Mouse (Mus musculus) erythroblast, adult 5-6 weeks (primary cell): Measurements from ENCODE around the gene Syt7. TPM values are rescaled to one million over a fixed set of nuclear protein-coding genes. Genes with fewer than 3 reads are reported as not detected.

Experiments
- ATAC-seq: replicated peaks from 2 replicates; pipeline ENCODE4 v1.8.0; 2016; ENCODE audit warnings: moderate number of reproducible peaks, mild to moderate bottlenecking, moderate TSS enrichment, inconsistent platforms; ENCODE audit not compliant: poor library complexity, low FRiP score, severe bottlenecking
- total RNA-seq, 2 experiments: library from RNA; stranded (forward) in 1 of 2; stranded (reverse) in 1 of 2; fragments of 150-400 nt in 1 of 2; fragments of 200-764, 138-1000 nt in 1 of 2; gene quantifications; 2 replicates each; pipeline versions ENCODE4 v1.2.3 to v1.2.4; 2015 to 2017; ENCODE audit warnings: low replicate concordance in 2 of 2

Syt7 gene
- total RNA-seq, 2 experiments from 2014 or later, result not detected

GRCm38 (mm10) chr19:10449708-10450107 lies 60.8 kb downstream of the Syt7 start:
- ATAC-seq, result peak; percentile 61; the same call in 1 of the 2 replicates

DNA sequence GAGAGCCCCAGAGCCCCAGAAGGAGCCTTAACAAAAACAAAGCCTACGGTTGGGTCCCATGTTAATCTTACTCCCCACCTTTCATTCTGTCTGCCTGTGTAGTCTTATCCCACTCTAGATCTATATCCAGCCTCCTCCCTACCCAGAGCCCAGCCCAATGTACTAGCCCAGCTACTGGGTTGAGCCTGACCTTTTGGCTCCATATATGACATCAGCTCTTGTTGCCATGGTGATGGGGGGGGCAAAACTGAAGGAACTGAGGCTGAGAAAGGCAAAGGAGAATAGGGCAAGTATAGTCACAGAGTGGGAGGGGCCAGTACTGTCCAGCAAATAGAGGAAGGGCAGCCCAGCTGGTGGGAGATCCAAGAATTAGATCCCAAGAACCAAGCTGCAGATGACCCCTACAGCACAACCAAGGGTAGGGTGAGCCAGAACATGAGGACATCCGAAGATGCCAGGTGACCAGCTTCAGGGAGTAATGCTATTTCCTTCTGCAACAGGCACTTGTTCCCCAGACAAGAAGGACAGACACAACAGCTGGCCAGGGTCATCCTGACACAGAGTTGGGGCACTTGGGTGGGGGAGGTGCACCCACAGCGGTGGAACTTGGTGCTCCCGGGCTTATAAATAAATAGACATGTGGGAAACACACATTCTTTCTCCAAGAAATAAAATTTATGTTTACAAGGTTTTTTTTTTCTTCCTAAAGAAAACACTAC lies 66.0 kb downstream of the Syt7 start:
- no peak for ATAC-seq

DNA sequence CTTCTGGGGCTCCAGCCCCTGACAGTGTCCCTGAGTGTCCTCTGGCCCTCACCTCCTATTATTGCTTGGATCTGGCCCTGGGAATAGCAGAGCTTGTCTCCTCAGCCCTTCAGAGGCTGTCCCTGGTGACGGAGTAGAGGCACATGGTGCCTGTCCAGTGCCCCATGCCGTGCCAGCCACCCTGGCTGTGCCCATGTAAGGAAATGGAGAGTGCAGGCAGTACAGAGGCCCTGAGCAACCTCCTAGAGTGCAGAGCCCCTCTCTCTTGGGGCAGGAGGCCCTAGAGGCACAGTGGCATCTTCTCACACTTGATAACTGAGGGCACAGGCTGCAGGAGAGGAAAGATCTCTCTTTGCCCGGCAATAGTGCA lies 66.5 kb downstream of the Syt7 start:
- ATAC-seq, result no peak

- no peak for ATAC-seq
Observed at GRCm38 (mm10) chr19:10456752-10457483, 68.0 kb downstream of the Syt7 start, which contains the start of gene Lrrc10b. TSS of gene Lrrc10b (minus strand) at chr19:10457473.

- no peak for ATAC-seq
Observed at GRCm38 (mm10) chr19:10457484-10457800, 68.6 kb downstream of the Syt7 start.

DNA sequence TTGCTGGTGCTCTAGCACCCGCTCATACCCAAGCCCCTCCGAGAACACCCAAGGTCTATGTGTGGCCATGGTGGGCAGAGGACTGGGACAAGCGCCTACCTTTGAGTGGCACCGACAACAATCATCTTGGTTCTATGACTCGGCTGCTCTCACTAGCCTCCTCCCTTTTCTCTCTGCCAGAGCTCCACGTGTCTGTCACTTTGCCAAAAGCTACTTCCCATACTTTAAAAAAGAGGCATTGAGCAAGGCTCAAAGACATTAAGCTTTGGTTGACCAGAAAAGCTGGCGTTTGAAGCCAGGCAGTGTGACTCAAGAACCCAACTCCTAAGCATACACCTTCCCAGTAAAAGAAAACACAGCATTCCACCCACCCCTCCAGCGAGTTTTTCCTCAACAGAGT lies 69.2 kb downstream of the Syt7 start:
- ATAC-seq, result no peak

DNA sequence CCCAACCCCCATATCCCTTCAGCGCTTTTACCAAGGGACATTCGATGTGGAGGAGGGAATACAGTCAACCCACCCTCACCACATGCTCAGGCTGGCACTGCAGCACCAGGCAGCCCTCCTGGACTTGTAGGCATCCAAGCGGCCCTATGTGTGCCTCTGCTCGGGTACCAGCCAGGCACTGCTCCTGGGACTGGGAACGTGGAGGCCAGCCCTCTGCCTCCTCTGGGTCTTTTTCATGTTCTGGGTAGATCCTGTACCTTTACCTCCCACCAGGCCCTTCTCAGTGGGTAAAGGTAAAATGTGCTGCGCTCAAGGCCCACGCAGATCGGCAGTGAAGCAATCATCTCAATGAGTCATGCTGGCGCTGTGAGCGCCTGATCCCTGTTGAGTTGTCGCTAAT lies 71.0 kb downstream of the Syt7 start:
- ATAC-seq, result no peak

- no peak for ATAC-seq
Observed at GRCm38 (mm10) chr19:10461584-10461983, 72.7 kb downstream of the Syt7 start.

DNA sequence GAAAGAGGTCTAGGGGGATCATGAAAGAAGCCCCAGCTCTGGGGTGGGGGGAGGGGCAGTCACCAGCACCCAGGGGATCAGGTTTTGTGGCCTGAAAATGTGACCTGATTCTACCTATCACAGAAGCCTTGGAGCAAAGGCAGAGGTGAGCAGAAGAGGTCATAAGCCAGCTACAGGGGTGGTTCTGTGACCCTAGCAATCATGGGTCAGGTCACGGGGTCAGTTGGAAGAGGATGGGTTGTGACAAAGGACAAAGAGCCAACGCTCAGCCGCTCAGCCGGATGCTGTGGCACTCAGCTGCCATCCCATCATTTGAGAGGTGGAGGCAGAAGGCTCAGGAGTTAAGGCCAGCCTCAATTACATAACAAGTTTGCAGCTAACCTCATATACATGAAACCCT lies 75.5 kb downstream of the Syt7 start:
- no peak for ATAC-seq

DNA sequence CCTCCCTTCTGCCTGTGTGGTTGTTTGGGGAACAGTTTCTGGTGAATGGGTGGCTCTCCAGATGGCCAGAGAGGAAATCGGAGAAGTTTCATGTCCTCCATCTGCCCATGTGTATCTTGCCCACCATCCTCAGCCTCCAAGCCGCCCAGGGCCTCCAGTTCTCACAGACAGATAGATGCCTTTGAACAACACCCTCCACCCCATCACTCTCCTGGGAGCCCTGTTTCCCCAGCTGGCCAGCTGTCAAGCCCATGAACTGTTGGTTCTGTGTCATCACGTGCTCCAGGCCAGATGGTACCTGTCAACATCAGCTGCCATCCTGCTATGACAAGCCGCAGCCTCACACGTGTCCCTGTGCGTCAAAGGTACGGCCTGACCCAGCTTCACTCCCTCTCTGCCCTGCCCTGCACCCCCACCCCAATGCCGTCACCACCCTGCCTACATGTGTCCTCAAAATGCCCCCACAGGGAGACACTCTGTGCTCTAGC lies 80.3 kb downstream of the Syt7 start:
- ATAC-seq, result no peak

- ATAC-seq, result no peak
Observed at GRCm38 (mm10) chr19:10472958-10473357, 84.1 kb downstream of the Syt7 start.

DNA sequence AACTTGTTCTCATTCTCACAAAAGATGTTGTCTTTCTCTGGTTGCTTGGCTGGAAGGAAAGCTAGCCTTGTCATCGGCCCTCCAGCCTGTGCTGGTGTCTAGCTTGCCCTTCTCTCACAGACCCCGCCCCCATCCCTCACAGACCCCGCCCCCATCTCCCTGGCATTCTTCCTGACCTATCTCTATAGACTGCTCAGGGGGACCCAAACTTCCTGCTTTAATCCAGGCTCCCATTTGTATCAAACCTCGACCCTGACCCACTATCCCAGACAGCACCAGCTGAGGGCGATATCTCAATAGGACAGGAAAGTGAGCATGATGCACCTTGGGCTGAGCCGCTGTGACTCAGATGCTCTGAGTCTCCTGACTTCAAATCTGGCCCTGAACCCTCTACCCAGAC lies 84.9 kb downstream of the Syt7 start:
- no peak for ATAC-seq

GRCm38 (mm10) chr19:10479541-10479940 lies 90.7 kb downstream of the Syt7 start:
- ATAC-seq, result no peak

DNA sequence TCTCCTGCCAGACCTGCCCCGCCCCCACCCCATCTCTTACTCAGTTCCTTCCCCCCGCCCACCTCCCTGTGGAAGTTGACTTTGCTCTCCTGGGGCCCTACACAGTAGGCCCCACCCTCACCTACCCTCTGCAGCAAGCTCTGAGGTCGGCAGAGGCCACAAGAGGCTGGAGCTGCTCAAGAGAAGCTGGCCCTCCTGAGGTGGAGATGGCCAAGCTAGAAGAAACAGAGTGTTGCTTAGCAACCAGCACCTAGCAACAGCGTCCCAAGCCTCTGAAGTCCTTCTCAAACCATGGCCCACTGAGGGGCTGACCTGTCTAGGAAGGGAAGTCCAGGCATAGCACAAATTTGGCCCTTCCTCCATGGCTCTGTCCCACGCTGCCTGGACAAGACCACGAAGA lies 93.8 kb downstream of the Syt7 start, which contains the start of gene Ppp1r32:
Gene Ppp1r32, minus strand, starts transcription at position 226 of the 400 bp plus-strand sequence.
- ATAC-seq, result no peak

DNA sequence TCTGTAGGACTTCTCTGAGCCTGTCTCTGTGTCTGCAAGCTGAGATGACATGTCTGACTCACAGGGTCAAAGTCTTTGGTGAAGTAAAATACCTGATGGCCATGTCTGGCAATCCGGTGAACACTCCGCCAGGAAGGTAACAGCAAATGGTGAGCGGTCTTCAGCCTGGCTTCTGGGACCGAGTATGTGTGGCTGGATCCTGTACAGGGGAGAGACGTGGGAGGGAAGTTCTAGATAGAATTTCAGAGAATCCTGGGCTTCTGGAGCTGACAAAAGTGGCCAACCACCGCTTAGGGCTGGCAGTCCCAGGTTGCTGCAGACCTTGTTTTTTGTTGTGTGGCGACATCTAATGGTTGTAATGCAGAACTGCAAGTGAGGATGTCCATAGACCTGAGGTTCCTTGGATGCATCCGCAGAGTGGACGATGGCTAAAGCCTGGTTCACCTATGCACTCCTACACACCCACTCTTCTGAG lies 97.4 kb downstream of the Syt7 start:
- ATAC-seq, result peak; percentile 75

DNA sequence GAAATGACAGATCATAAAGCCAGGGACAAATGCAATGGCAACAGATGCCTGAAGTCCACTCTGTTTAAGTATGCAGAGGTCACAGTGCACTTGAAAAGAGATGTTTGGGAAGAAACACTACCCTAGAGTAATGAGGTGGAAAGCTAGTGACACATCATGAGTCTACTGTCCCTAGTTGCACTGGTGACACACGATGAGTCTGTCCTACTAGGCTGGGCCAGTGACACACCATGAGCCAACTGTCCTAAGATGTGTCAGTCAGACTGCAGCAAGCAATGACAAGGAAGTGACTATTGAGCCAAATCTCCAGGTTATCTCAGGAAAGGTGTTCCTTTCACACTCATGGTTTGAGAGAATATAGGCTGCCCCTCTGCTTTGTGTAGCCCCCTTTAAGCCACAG lies 106.8 kb downstream of the Syt7 start:
- no peak for ATAC-seq

DNA sequence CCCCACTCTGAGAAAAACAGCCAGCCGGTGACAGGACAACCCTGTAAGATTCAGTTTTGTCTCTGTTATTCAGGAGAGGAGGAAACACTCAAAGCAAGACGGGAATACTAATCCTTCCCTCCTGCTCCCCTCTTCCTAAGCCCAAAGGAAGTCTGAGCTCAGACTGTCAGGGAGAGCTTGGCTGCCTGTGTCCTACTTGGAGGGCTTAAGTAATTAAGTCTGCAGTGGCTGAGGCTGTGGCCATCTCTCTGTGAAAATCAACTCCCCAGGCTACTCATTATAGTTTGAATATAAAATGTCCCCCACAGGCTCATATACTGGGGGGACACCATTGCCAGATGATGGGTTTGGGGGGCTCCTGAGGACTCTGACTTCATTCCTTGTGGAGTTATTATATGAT lies 108.1 kb downstream of the Syt7 start:
- ATAC-seq, result no peak

GRCm38 (mm10) chr19:10497512-10498160 lies 108.7 kb downstream of the Syt7 start:
- no peak for ATAC-seq

DNA sequence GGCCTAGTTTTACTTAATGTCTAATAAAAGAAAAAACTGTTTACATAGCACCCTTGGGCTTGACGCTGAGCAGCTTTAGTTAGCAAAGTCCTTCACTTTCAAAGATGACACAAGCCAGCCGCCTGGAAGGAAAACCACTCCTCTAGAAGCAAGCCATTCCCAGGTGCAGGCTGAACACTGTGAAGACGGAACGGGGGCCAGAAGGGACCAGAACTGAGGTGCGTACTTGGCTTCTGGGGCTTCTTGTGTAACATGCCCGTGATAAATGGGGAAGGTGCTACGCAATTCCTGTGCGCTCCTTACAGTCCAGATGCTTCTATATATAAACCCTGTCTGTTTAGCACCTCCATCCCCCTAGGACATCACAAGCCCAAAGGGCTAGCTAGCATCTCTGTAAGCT lies 111.7 kb downstream of the Syt7 start:
- no peak for ATAC-seq

DNA sequence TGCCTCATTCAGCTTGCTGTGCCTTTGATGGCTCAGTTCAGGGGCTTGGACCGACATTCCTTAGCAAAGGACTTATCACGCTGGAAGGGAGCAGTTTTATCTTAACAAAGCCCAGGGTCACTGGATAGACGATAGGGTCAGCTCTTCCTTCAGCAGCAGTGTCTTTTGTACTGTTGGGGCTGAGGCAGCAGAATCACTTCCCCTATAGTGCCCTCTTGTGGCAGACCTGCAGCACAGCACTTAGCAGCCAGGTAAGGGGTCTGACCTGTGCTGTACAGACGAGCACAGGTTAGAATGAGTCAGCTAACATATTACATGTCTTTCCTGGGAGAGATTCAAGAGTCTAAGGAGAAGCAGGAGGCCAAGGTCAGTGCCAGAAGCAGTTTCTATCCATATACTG lies 113.7 kb downstream of the Syt7 start:
- peak; percentile 87 for ATAC-seq
